Mouse (Mus musculus) ES-E14 (cell line): Measurements from ENCODE around the gene Wdr35.

Source experiments
- CHD2 ChIP-seq: IDR thresholded peaks from 2 replicates; pipeline ENCODE4 v1.6.1; 2014; ENCODE audit warnings: mild to moderate bottlenecking, low read depth, low read length, inconsistent platforms
- MAFK ChIP-seq: IDR thresholded peaks from 2 replicates; pipeline ENCODE4 v1.6.1; 2014; ENCODE audit warnings: mild to moderate bottlenecking, low read depth, low read length, inconsistent platforms; ENCODE audit not compliant: insufficient read depth
- ZC3H11A ChIP-seq: IDR thresholded peaks from 2 replicates; pipeline ENCODE4 v1.6.1; 2012; ENCODE audit warnings: low read depth, mild to moderate bottlenecking, inconsistent platforms, low read length, borderline replicate concordance
- ZNF384 ChIP-seq: IDR thresholded peaks from 2 replicates; pipeline ENCODE4 v1.6.1; 2012; ENCODE audit warnings: low read depth, low read length, inconsistent platforms

DNA sequence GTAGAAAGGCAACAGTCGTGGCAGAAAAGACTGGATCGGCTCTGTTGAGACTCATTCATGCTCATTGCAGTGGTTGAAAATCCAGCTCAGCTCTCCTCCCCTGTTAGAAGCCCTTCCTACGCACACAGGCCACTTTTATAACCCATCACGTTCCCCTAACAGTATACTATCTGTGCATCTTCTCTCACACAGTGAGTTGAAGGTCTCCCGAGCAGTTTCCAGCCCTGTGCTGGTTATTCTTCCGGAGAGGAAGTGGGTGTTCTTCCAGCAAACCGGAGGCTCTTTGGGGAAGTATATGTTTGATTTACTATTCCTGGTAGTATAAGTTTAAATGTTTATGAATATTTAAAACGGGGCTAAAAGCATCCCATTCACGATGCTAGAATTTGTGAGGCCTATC is 26.5 kb upstream of the Wdr35 start:
- TF ChIP-seq CHD2 (no peak), ZC3H11A (no peak), ZNF384 (no peak), MAFK (no peak)
